Mouse (Mus musculus): ENCODE data around the gene Pdgfb. TPM values are rescaled to one million over a fixed set of nuclear protein-coding genes. Genes with fewer than 3 reads are reported as not detected.

Gene Pdgfb
- total and polyA plus RNA-seq, 3 experiments, result 0.23 to 0.72 TPM; not detected in 1

GRCm38 (mm10) chr15:80026061-80026460 is 11.3 kb upstream of the Pdgfb start:
- no peak for DNase-seq (ENCODE audit: low read depth, low spot score)
- H3K4me1 ChIP-seq (ENCODE audit: control insufficient read depth in 1 of 2, insufficient read depth in 2 of 2, low read length in 2 of 2), result peaks cover 0 to 23% of the 10 kb centered on the region in 2 experiments; a peak in 2 of 4 replicates
- H3K36me3 ChIP-seq (ENCODE audit: control insufficient read depth in 1 of 2, insufficient read depth in 2 of 2, low read length in 2 of 2), result peaks cover 0 to 8% of the 10 kb centered on the region in 2 experiments; a peak in 2 of 4 replicates
- no peaks in the 10 kb centered on the region for H3K9me3 ChIP-seq (replicated peaks; ENCODE audit: insufficient read depth, low read length)
- H3K79me2 ChIP-seq (ENCODE audit: control insufficient read depth, insufficient read depth, low read length, poor library complexity), result no peaks in the 10 kb centered on the region
- no peak overlapping the region for H3K9ac ChIP-seq (ENCODE audit: control insufficient read depth, low read depth, low read length, poor library complexity, severe bottlenecking)
- TF ChIP-seq ELF1 (IDR thresholded peaks at IDR 0.05; ENCODE audit: low read depth, low read length), result no peak
- TF ChIP-seq E2F4 (IDR thresholded peaks at IDR 0.05; ENCODE audit: borderline replicate concordance, low read depth, low read length), result no peak
- TF ChIP-seq MYC (IDR thresholded peaks at IDR 0.05; ENCODE audit: low read depth, low read length), result no peak
- no peak for TF ChIP-seq EP300 (IDR thresholded peaks at IDR 0.05; ENCODE audit: low read depth in 1 of 2, low read length in 2 of 2)
- no peak for TF ChIP-seq ZKSCAN1 (IDR thresholded peaks at IDR 0.05; ENCODE audit: low read depth, low read length)
- H3K4me3 ChIP-seq (ENCODE audit: control insufficient read depth in 1 of 2, insufficient read depth in 1 of 2, low read depth in 2 of 2, low read length in 2 of 2), result no peak overlapping the region
- H3K27me3 ChIP-seq (ENCODE audit: control insufficient read depth in 1 of 2, insufficient read depth in 2 of 2, low read length in 2 of 2), result no peaks in the 10 kb centered on the region; a peak in 1 of 4 replicates
- no peak overlapping the region for H3K27ac ChIP-seq (ENCODE audit: control insufficient read depth, low read depth, low read length)

DNA sequence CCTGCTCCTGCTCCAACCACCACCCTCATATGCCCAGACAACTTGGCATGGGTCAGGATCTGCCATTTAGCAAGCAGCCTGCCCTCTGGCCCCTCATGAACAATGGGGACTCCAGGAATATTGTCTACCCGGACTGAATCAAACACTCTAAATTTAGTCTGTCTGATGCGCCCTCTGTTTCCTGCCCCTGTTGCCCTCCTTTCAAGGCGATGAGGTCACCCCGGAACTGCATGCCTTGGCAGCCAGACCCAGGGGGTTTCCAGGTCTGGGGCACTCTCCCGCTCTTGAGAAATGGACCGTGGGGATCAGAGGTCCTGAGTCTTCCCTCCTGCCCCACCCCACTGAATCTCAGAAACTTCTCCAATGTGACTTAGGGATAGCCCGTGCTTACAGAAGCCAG is 10.8 kb upstream of the Pdgfb start:
- Histone ChIP-seq H3K4me1 (ENCODE audit: control insufficient read depth in 1 of 2, insufficient read depth in 2 of 2, low read length in 2 of 2) (peaks cover 0 to 23% of the 10 kb centered on the region in 2 experiments; a peak in 2 of 4 replicates), H3K9ac (ENCODE audit: control insufficient read depth, low read depth, low read length, poor library complexity, severe bottlenecking) (no peak overlapping the region), H3K79me2 (ENCODE audit: control insufficient read depth, insufficient read depth, low read length, poor library complexity) (no peaks in the 10 kb centered on the region), H3K36me3 (ENCODE audit: control insufficient read depth in 1 of 2, insufficient read depth in 2 of 2, low read length in 2 of 2) (peaks cover 0 to 8% of the 10 kb centered on the region in 2 experiments; a peak in 2 of 4 replicates), H3K9me3 (replicated peaks; ENCODE audit: insufficient read depth, low read length) (no peaks in the 10 kb centered on the region), H3K4me3 (ENCODE audit: control insufficient read depth in 1 of 2, insufficient read depth in 1 of 2, low read depth in 2 of 2, low read length in 2 of 2) (no peak overlapping the region), H3K27ac (ENCODE audit: control insufficient read depth, low read depth, low read length) (no peak overlapping the region), H3K27me3 (ENCODE audit: control insufficient read depth in 1 of 2, insufficient read depth in 2 of 2, low read length in 2 of 2) (peaks cover 0 to 2% of the 10 kb centered on the region in 2 experiments; a peak in 1 of 4 replicates)
- DNase-seq (ENCODE audit: low read depth, low spot score), result no peak
- TF ChIP-seq E2F4 (IDR thresholded peaks at IDR 0.05; ENCODE audit: borderline replicate concordance, low read depth, low read length), result no peak
- TF ChIP-seq RCOR1 (IDR thresholded peaks at IDR 0.05; ENCODE audit: low read depth, low read length), result no peak
- no peak for TF ChIP-seq CHD1 (IDR thresholded peaks at IDR 0.05; ENCODE audit: low read depth, low read length)
- no peak for TF ChIP-seq TBP (IDR thresholded peaks at IDR 0.05; ENCODE audit: low read depth, low read length)
- TF ChIP-seq ELF1 (IDR thresholded peaks at IDR 0.05; ENCODE audit: low read depth, low read length), result no peak
- no peak for TF ChIP-seq MAZ (IDR thresholded peaks at IDR 0.05; ENCODE audit: low read depth, low read length)
- no peak for TF ChIP-seq NELFE (IDR thresholded peaks at IDR 0.05; ENCODE audit: low read depth, low read length)
- no peak for TF ChIP-seq ETS1 (IDR thresholded peaks at IDR 0.05; ENCODE audit: low read depth, low read length)
- no peak for TF ChIP-seq SMC3 (IDR thresholded peaks at IDR 0.05; ENCODE audit: low read depth, low read length)
- TF ChIP-seq ZC3H11A (IDR thresholded peaks at IDR 0.05; ENCODE audit: low read depth, low read length), result no peak
- TF ChIP-seq JUND (IDR thresholded peaks at IDR 0.05; ENCODE audit: low read depth, low read length), result no peak
- TF ChIP-seq MAX (IDR thresholded peaks at IDR 0.05; ENCODE audit: low read length), result no peak
- no peak for TF ChIP-seq CHD2 (IDR thresholded peaks at IDR 0.05; ENCODE audit: low read length)
- TF ChIP-seq TCF12 (IDR thresholded peaks at IDR 0.05; ENCODE audit: low read depth, low read length), result no peak
- no peak for TF ChIP-seq KAT2A (conservative IDR thresholded peaks at IDR 0.05; ENCODE audit: low read depth, low read length)
- no peak for TF ChIP-seq POLR2AphosphoS5 (IDR thresholded peaks at IDR 0.05; ENCODE audit: borderline replicate concordance, low read depth, low read length)

Measured in MEL (cell line).